Mouse (Mus musculus): ENCODE data around the gene Pcsk4. TPM values are rescaled to one million over a fixed set of nuclear protein-coding genes. Genes with fewer than 3 reads are reported as not detected.
A peak's percentile ranks its signal among the peaks of the same experiment; 100 is the strongest.

The Pcsk4 gene
- total RNA-seq, 2 experiments from 2014 or later, result 1.3 to 2.0 TPM

DNA sequence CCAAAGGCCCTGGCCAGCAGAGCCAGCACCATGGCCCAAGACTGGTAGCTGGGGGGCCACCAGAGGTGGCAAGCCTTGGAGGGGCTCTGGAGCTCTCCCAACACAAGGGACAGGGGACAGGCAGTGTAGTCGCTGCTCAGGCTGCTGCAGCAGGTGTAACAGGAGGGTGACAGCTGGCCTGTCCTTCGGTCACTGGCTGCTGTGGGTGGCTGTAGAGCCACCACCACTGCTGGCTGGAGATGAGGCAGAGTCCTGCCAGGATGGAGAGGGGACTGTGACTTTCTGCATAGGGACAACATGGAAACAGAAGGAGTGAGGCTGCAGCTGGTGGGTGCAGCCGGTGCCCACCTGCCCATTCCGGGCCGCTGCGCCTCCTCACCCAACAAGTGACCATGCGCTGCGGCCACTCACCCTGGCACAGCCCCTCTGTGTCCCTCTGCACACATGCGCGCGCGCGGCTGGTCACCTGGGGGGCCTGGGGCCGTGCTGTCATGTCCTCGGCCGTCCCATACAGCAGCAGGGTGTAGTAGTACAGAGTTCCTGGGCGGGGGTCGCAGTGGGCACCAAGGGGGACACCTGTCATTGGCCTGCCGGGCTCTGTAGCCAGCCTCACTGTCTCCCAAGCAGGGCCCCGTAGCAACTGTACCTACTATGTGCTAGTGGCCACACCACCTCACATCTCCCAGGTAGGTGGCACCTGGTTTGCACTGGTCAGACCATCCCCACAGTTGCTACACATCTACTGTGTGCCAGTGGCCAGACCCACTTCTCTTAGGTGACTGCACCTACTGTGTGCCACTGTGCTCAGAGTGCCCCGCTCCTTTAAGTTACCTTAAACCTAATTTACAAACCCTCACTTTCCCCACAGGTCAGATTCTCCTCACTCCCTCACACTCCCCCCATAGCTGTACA is 7.4 kb downstream of the Pcsk4 start:
- DNase-seq, result no peak

DNA sequence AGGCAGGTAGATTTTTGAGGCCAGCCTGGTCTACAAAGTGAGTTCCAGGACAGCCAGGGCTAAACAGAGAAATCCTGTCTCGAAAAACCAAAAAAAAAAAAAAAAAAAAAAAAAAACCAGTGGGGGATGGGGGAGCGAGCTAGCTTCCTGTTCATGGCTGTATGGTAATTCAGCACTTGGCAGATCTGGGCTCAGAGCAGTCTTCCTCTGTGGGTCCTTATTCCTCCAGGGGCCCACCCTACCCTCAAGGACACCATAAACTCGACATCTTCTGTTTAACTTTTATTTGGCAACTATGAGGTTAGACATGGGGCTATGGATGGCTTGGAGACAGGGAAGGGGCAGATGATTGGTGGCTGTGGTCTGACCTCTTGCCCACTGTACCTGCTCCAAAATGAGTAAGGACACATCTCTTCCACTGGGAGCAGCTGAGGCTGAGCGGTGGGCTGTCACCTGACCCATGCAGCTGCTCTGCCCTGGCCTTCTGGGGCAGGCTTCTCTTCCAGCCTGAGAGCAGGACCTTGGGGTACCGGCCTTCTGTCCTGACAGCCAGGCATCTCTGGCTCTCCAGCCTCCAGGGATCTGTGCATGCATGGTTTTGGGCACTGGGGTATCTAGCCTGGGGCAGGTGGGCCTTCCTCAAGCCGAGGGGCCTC is 8.2 kb downstream of the Pcsk4 start:
- DNase-seq, result no peak

DNA sequence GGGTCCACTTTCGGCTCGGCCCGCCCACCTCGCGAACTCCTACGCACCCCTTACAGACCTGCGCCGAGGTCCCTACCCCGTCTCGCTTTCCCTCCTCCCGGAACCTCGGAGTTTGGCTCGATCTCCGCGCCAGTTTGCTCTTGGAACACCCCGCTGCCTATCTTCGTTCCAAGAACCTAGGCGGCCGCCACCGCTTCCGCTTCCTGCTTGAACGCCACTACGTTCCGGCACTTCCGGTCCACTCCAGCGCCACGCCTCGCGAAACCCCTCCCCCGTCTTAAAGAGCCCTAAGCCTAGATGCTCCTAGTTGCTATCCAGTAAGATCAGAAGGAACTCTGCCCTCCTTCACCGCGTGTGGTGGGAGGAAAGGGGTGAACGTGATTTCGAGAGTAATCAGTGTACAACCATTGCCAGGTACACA is 8.9 kb downstream of the Pcsk4 start, which contains the start of gene 2310011J03Rik:
Gene 2310011J03Rik, minus strand, starts transcription at position 198 of the 421 bp plus-strand sequence.
- peak; percentile 93 for DNase-seq

DNA sequence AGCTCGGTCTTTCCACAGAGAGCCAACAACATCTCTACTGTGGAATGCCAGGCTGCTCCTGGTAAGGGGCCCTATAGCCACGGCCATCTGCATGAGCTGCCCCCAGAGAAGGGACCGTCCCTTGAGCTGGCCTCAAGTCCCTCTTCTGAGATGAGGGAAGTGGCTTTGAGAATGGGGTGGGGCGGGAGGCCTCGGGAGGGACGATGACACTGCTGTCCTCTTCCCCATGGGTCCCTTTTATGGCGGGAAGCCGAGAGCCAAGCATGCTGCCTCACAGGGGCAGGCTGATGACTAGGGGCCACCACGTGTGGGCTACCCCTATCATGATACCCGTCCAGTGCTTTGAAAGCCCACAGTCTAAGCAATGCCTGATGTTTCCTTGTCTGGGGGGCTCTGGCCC is 12.3 kb downstream of the Pcsk4 start:
- DNase-seq, result no peak

DNA sequence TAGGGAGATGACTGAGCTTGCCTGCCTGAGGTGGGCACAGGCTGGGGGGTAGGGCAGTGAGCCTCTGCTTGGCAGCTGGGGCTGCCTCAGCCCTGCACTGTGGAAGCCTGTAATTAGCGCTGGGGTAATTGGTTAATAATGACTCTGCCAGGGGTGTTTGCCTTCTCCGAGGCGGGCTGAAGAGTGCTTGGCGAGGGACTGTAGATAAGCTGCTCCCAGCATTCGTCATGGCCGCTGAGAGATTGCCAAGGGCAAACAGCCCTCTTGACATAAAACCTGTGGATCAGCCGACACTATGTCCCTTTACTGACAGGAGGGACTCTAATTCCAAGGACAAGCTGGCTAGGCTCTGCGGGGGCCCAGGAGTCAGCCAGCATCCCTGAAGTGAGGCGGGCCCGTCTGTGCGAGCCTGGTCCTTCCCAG is 12.9 kb downstream of the Pcsk4 start:
- DNase-seq, result peak; percentile 63

DNA sequence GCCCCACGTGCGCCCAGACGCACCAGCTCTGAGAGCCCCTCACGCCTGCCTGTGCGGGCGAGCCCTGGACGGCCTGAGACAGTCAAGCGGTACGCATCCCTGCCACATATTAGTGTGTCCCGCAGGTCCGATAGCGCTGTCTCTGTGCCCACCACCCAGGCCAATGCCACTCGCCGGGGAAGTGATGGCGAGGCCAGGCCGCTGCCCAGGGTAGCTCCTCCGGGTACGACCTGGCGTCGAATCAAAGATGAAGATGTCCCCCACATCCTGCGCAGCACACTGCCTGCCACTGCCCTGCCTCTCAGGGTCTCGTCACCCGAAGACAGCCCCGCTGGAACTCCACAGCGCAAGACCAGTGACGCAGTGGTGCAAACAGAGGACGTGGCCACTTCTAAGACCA is 14.0 kb downstream of the Pcsk4 start:
- DNase-seq, result no peak

DNA sequence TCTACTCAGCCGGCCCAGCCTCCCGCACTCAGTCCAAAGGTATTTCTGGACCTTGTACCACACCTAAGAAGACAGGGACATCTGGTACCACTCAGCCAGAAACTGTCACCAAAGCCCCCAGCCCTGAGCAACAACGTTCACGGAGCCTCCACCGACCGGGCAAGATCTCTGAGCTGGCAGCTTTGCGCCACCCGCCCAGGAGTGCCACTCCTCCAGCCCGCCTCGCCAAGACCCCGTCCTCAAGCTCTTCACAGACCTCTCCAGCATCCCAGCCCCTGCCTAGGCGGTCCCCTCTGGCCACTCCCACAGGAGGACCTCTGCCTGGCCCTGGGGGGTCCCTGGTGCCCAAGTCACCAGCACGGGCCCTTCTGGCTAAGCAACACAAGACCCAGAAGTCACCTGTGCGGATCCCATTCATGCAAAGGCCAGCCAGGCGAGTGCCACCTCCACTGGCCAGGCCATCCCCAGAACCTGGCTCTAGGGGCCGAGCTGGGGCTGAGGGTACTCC is 14.8 kb downstream of the Pcsk4 start:
- no peak for DNase-seq

DNA sequence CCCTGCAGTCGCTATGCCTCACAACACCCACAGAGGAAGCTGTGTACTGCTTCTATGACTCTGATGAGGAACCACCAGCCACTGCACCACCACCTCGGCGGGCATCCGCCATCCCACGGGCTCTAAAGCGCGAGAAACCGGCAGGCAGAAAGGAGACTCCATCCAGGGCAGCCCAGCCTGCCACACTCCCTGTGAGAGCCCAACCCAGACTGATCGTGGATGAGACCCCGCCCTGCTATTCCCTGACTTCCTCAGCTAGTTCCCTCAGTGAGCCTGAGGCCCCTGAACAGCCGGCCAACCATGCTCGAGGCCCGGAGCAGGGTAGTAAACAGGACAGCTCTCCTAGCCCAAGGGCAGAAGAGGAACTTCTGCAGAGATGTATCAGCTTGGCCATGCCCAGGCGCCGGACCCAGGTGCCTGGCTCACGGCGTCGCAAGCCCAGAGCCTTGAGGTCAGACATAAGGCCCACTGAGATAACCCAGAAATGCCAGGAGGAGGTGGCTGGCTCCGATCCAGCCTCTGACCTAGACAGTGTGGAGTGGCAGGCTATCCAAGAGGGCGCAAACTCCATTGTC is 15.6 kb downstream of the Pcsk4 start:
- DNase-seq, result peak; percentile 54

DNA sequence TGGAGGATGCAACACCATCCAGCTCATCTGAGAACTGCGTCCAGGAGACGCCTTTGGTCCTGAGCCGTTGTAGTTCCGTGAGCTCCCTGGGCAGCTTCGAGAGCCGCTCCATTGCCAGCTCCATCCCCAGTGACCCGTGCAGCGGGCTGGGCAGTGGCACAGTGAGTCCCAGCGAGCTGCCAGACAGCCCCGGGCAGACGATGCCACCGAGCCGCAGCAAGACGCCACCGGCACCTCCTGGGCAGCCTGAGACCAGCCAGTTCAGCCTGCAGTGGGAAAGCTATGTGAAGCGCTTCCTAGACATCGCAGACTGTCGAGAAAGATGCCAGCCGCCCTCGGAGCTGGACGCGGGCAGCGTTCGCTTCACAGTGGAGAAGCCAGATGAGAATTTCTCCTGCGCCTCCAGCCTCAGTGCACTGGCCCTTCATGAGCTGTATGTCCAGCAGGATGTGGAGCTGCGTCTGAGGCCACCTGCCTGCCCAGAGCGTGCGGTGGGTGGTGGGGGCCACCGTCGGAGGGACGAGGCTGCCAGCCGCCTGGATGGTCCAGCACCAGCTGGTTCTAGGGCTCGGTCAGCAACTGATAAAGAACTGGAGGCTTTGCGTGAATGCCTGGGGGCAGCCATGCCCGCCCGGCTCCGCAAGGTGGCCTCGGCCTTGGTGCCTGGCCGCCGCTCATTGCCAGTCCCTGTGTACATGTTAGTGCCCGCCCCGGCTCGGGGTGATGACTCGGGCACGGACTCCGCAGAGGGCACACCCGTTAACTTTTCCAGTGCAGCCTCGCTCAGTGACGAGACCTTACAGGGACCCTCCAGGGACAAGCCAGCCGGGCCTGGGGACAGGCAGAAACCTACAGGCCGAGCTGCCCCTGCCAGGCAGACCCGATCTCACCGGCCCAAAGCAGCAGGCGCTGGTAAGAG is 16.5 kb downstream of the Pcsk4 start:
- DNase-seq, result no peak

DNA sequence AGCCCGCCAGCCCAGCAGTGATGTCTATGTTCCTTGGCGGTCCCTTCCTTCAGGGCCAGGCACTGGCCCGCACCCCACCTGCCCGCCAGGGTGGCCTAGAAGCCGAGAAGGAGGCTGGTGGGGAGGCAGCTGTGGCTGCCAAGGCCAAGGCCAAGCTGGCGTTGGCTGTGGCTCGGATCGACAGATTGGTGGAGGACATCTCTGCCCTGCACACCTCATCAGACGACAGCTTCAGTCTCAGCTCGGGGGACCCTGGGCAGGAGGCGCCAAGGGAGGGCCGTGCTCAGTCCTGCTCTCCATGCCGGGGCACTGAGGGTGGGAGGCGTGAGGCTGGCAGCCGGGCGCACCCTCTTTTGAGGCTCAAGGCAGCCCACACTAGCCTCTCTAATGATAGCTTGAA is 17.7 kb downstream of the Pcsk4 start:
- no peak for DNase-seq

DNA sequence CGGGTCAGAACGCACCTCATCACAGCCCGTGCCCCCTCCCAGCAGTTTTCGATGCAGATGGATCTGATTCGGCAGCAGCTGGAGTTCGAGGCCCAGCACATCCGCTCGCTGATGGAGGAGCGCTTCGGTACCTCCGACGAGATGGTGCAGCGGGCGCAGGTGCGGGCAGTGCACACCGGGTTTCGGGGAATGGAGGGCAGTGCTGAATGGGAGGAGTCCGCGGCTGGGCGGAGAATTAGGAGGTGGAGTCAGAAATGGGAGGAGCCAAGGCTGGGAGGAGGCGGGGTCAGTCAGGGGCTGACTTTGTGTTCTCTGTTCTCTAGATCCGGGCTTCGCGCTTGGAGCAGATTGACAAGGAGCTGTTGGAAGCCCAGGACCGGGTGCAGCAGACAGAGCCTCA is 24.4 kb downstream of the Pcsk4 start:
- no peak for DNase-seq

DNA sequence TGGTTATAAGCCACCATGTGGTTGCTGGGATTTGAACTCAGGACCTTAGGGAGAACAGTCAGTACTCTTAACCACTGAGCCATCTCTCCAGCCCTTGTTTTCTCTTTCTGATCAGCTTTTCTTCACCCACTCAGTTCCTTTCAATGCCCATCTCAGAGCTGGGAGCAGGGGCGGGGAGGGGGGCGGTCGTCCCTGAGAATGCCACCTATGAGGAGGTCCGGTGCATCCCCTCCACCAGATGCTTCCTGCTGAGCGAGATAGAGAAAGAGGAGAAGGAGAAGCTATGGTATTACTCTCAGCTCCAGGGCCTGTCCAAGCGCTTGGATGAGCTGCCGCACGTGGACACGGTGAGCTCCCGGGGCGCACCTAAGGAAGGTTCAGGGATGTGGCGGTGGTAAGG is 24.8 kb downstream of the Pcsk4 start:
- no peak for DNase-seq

DNA sequence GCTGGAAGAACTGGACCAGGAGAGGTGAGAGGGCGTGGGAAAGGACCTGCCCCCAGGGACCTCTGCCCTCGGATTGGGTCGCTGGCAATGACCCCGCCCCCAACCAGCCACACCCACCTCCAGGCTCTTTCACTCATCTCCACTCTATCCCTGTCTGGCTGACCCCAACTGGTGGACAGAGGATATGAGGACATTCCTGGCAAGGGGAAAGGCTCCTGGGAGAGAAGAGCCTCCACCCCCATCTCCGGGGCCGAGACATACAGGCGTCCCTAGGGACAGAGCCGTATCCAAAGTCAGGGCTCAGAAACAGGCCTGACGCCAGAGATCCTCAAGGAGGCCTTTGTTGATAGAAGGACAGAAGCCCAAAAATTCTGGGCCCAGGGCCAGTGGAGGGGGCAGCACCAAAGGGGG is 26.8 kb downstream of the Pcsk4 start:
- peak; percentile 86 for DNase-seq

DNA sequence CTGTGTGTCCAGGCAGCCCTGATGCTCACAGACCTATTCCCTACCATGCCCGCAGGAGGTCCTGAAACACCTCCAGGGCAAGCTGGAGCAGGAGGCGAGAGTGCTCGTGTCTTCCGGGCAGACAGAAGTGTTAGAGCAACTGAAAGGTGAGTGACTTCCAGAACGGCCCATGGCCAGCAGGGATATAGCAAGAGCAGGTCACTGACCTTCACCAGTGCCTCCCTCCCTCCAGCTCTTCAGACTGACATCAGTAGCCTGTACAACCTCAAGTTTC is 27.3 kb downstream of the Pcsk4 start:
- no peak for DNase-seq

DNA sequence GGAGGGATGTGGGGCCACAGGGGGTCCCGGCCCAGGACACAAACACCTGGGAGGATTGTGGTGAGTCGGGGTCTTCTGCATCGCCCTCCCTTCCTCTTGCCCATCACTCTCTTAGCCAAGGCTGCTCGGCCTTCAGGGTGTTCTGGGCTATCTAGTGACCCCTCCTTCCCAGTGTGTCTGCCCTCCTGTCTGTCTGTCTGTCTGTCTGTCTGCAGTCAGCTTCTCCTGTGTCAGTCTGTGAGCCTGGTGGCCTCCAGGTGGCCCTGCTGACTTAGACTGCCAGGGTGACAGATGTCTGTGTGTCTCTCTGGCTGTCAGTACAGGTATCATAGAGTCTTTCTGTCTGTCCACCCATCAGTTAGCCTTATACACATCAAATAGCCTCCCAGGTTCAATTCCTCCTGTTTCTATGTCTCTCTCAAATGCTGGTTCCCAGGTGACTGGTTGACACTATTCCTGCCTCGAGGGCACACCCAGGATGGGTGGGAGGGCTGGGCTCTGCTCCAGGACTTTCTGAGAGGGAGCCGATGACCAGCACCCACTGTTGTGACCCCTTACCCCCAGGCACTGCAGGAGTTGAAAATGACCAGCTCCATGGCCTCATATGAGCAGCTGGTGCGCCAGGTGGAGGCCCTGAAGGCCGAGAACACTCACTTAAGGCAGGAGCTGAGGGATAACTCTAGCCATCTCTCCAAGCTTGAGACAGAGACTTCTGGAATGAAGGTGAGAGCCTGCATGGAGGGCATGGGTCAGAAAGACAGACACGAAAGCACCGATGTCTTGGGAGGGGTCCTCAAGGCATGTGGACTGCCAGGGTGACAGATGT is 27.8 kb downstream of the Pcsk4 start:
- DNase-seq, result no peak

DNA sequence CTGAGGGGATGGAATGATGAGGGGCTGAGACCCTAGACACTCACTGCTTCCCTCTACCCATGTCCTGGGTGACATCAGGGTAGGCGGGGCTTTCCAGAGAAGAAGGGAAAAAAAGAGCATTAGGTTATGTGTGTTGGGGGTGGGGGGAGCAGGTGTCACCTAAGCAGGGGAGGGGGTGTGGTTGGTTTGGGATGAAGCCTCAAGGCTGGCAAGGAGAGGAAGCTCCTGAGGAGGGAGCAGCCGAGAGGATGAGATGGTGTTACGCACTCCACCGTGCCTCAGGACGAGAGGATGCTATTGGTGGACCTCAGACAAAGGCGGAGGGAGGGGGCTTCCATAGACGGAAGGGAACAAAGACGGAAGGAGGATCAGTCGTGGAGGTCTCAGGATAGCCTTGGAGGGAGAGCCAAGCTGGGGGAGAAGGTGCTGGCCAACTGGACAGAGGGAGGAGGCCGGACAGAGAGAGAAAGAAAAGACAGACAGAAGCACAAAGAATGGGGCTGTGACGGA is 28.6 kb downstream of the Pcsk4 start:
- no peak for DNase-seq

DNA sequence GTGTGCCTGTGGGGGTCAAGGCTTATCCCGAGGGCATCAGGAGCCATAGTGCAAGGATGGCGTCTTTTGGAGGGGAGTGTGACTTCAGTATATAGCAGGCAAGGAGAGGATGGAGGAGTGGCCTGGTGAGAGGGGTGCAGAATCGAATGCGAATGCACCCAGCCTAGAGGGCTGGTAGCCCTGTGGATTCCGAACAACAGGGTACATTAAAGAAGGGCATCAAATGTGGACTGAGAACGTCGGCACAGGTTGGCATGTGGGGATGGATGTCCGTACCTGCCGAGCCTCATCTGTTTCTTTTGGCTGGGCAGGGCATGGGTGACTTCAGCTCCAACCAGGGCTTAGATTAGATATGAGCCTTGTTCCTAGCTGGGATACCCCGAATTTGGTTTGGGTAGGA is 29.5 kb downstream of the Pcsk4 start:
- no peak for DNase-seq

DNA sequence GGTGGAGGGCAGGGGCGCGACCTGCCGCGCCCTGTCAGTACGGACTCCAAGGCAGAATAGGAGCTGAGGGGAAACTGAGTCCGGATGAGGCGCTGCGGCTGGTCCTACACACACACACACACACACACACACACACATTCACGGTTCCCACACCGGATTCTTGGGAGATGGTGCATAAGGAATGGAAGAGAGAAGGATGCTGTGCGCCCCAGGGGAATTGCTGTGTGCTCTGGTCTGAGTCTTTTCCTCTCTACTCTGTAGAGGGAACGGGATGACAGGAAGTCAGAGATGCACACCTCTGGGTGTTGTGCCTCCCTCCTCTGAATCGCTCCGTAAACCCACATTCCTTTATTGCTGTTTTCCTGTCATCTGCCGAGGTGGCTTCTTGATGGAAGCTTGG is 30.0 kb downstream of the Pcsk4 start:
- DNase-seq, result no peak

DNA sequence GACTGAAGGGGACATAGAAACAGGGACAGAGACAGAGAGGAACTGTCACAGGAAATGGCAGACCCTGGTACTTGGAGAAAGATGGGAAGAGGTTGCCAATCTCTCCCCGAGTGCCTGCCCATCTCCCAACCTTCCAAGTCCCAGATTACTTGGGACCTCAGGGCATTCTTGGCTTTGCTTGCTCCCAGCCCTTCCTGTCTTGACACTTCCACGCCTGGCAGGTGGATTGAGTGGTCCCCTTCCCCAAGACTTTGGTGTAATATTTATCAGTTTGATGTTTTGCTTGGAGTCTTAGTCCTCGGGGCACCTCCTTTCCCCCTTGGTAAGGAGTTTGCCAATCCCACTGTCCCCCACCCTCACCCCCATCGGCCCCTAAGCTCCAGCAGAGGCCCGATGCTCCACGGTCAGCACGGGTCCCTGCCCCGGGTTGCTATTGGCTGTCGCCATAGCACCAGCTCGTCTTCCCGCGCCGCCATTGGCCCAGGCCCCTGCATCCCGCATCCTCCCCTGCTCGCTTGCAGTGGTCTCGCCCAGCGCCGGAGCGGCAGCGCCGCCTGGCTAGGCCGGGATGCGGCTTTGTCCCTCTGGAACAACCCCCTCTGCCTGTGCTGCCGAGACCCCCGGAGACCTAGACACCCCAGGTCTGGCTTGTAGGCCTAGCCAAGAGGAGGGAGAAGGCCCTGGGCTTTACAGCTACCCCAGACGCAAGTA is 30.6 kb downstream of the Pcsk4 start:
- peak; percentile 75 for DNase-seq

DNA sequence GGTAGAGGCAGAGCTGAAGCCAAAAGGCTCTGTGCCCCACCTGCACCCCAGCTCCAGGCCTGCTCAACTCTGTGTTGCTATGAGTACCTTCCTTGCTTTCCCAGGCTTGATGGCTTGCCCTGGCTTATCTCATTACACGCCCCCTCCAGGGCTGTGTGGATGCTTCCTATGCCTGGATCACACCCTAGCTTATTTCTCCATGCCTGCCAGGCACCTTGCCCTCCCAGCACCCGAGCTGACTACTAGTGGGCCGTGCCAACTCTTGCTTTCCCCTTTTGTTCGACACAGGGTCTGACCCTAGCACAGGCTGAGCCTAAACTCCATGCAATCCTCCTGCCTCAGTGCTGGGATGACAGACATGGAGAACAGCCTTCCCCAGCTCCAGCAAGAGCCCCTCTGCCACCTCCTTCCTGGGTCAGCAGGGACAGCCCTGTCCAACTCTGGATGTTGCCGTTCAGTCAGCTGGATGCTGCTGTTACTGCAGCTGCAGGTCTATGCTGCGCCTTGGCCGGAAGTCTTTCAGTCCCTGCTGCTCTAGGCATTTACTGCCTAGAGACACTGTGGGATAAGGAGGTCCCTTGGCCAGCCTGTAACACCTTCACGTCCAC is 31.7 kb downstream of the Pcsk4 start:
- DNase-seq, result no peak

All from heart, postnatal 4 days (tissue).